Mouse (Mus musculus): ENCODE measurements around the gene Adgrg3. TPM values are rescaled to one million over a fixed set of nuclear protein-coding genes. Genes with fewer than 3 reads are reported as not detected.

Adgrg3 gene
- polyA plus RNA-seq, 1 experiment from 2014 or later, result 2.7 TPM

GRCm38 (mm10) chr8:94989711-94990110, 27.8 kb upstream of the Adgrg3 start:
- DNase-seq (ENCODE audit: low spot score) (no peak), ATAC-seq (ENCODE audit: insufficient number of reproducible peaks, low FRiP score, low TSS enrichment, low read depth) (no peak)
- H3K4me1 ChIP-seq (ENCODE audit: control insufficient read depth, insufficient read depth, low read length), result peaks cover 10% of the 10 kb centered on the region; the same call in 1 of the 2 replicates
- no peak overlapping the region for H3K4me2 ChIP-seq (ENCODE audit: low read depth, severe bottlenecking)
- H3K27me3 ChIP-seq (ENCODE audit: control insufficient read depth, insufficient read depth, low read length), result no peaks in the 10 kb centered on the region
- H3K27ac ChIP-seq (replicated peaks; ENCODE audit: low read depth, low read length), result no peak overlapping the region
- H3K36me3 ChIP-seq (ENCODE audit: control insufficient read depth, insufficient read depth, low read length), result no peaks in the 10 kb centered on the region; the same call in 1 of the 2 replicates
- no peak overlapping the region for H3K4me3 ChIP-seq (ENCODE audit: low read depth, low read length)
- H3K9me3 ChIP-seq (ENCODE audit: control insufficient read depth, low read length), result no peaks in the 10 kb centered on the region
- 89% methylated on average over 4 of the region's 4 CpGs for WGBS
- H3K9ac ChIP-seq (ENCODE audit: low read length), result no peak overlapping the region

- H3K36me3 ChIP-seq (ENCODE audit: control insufficient read depth, insufficient read depth, low read length), result no peaks in the 10 kb centered on the region; the same call in 1 of the 2 replicates
- DNase-seq (ENCODE audit: low spot score) (no peak), ATAC-seq (ENCODE audit: insufficient number of reproducible peaks, low FRiP score, low TSS enrichment, low read depth) (no peak)
- no peaks in the 10 kb centered on the region for H3K9me3 ChIP-seq (ENCODE audit: control insufficient read depth, low read length)
- H3K4me1 ChIP-seq (ENCODE audit: control insufficient read depth, insufficient read depth, low read length), result peaks cover 14% of the 10 kb centered on the region; the same call in 1 of the 2 replicates
- no peak overlapping the region for H3K9ac ChIP-seq (ENCODE audit: low read length)
- 55% methylated on average over 11 of the region's 11 CpGs for WGBS
- no peaks in the 10 kb centered on the region for H3K27me3 ChIP-seq (ENCODE audit: control insufficient read depth, insufficient read depth, low read length)
- no peak overlapping the region for H3K4me2 ChIP-seq (ENCODE audit: low read depth, severe bottlenecking)
- no peak overlapping the region for H3K27ac ChIP-seq (replicated peaks; ENCODE audit: low read depth, low read length)
- H3K4me3 ChIP-seq (ENCODE audit: low read depth, low read length), result no peak overlapping the region
These were observed 26.7 kb upstream of the Adgrg3 start for GRCm38 (mm10) chr8:94990598-94991453.

- H3K9ac ChIP-seq (ENCODE audit: low read length), result no peak overlapping the region
- no peak for ATAC-seq (ENCODE audit: insufficient number of reproducible peaks, low FRiP score, low TSS enrichment, low read depth)
- no peak overlapping the region for H3K4me2 ChIP-seq (ENCODE audit: low read depth, severe bottlenecking)
- no peaks in the 10 kb centered on the region for H3K27me3 ChIP-seq (ENCODE audit: control insufficient read depth, insufficient read depth, low read length)
- WGBS, result 87% methylated on average over 9 of the region's 9 CpGs
- H3K36me3 ChIP-seq (ENCODE audit: control insufficient read depth, insufficient read depth, low read length), result no peaks in the 10 kb centered on the region; the same call in 1 of the 2 replicates
- no peak overlapping the region for H3K4me3 ChIP-seq (ENCODE audit: low read depth, low read length)
- H3K27ac ChIP-seq (replicated peaks; ENCODE audit: low read depth, low read length), result no peak overlapping the region
- no peaks in the 10 kb centered on the region for H3K9me3 ChIP-seq (ENCODE audit: control insufficient read depth, low read length)
- H3K4me1 ChIP-seq (ENCODE audit: control insufficient read depth, insufficient read depth, low read length), result peaks cover 14% of the 10 kb centered on the region; the same call in 1 of the 2 replicates
- DNase-seq (ENCODE audit: low spot score), result no peak
These were observed 26.0 kb upstream of the Adgrg3 start for GRCm38 (mm10) chr8:94991454-94991994.

GRCm38 (mm10) chr8:94992010-94992409, 25.5 kb upstream of the Adgrg3 start:
- no peak for ATAC-seq (ENCODE audit: insufficient number of reproducible peaks, low FRiP score, low TSS enrichment, low read depth)
- Histone ChIP-seq H3K4me2 (ENCODE audit: low read depth, severe bottlenecking) (no peak overlapping the region), H3K4me1 (ENCODE audit: control insufficient read depth, insufficient read depth, low read length) (peaks cover 14% of the 10 kb centered on the region; the same call in 1 of the 2 replicates), H3K36me3 (ENCODE audit: control insufficient read depth, insufficient read depth, low read length) (no peaks in the 10 kb centered on the region; the same call in 1 of the 2 replicates), H3K9me3 (ENCODE audit: control insufficient read depth, low read length) (no peaks in the 10 kb centered on the region), H3K27ac (replicated peaks; ENCODE audit: low read depth, low read length) (no peak overlapping the region), H3K9ac (ENCODE audit: low read length) (no peak overlapping the region), H3K27me3 (ENCODE audit: control insufficient read depth, insufficient read depth, low read length) (no peaks in the 10 kb centered on the region), H3K4me3 (ENCODE audit: low read depth, low read length) (no peak overlapping the region)
- 81% methylated on average over 4 of the region's 4 CpGs for WGBS
- no peak for DNase-seq (ENCODE audit: low spot score)

- no peak overlapping the region for H3K4me3 ChIP-seq (ENCODE audit: low read depth, low read length)
These were observed 25.0 kb upstream of the Adgrg3 start for GRCm38 (mm10) chr8:94992534-94992933.

GRCm38 (mm10) chr8:94992996-94993724, 24.3 kb upstream of the Adgrg3 start:
- no peak for ATAC-seq (ENCODE audit: insufficient number of reproducible peaks, low FRiP score, low TSS enrichment, low read depth)
- 72% methylated on average over 9 of the region's 9 CpGs for WGBS

More at GRCm38 (mm10) chr8:94992534-94992933, 25.0 kb upstream of the Adgrg3 start:
- no peak overlapping the region for H3K27ac ChIP-seq (replicated peaks; ENCODE audit: low read depth, low read length)
- no peaks in the 10 kb centered on the region for H3K36me3 ChIP-seq (ENCODE audit: control insufficient read depth, insufficient read depth, low read length)
- WGBS, result 70% methylated on average over 5 of the region's 5 CpGs
- peaks cover 14% of the 10 kb centered on the region; the same call in 1 of the 2 replicates for H3K4me1 ChIP-seq (ENCODE audit: control insufficient read depth, insufficient read depth, low read length)
- no peaks in the 10 kb centered on the region for H3K9me3 ChIP-seq (ENCODE audit: control insufficient read depth, low read length)
- no peak overlapping the region for H3K4me2 ChIP-seq (ENCODE audit: low read depth, severe bottlenecking)
- ATAC-seq (ENCODE audit: insufficient number of reproducible peaks, low FRiP score, low TSS enrichment, low read depth), result no peak
- H3K27me3 ChIP-seq (ENCODE audit: control insufficient read depth, insufficient read depth, low read length), result no peaks in the 10 kb centered on the region
- DNase-seq (ENCODE audit: low spot score), result no peak
- no peak overlapping the region for H3K9ac ChIP-seq (ENCODE audit: low read length)

GRCm38 (mm10) chr8:94994006-94994405, 23.5 kb upstream of the Adgrg3 start:
- Histone ChIP-seq H3K9me3 (ENCODE audit: control insufficient read depth, low read length) (no peaks in the 10 kb centered on the region), H3K36me3 (ENCODE audit: control insufficient read depth, insufficient read depth, low read length) (no peaks in the 10 kb centered on the region), H3K4me2 (ENCODE audit: low read depth, severe bottlenecking) (peak overlapping the region; percentile 34), H3K9ac (ENCODE audit: low read length) (peak overlapping the region; percentile 50), H3K4me1 (ENCODE audit: control insufficient read depth, insufficient read depth, low read length) (peaks cover 14% of the 10 kb centered on the region; the same call in 1 of the 2 replicates), H3K4me3 (ENCODE audit: low read depth, low read length) (no peak overlapping the region), H3K27me3 (ENCODE audit: control insufficient read depth, insufficient read depth, low read length) (no peaks in the 10 kb centered on the region), H3K27ac (replicated peaks; ENCODE audit: low read depth, low read length) (no peak overlapping the region)
- DNase-seq (ENCODE audit: low spot score) (peak; percentile 88), ATAC-seq (ENCODE audit: insufficient number of reproducible peaks, low FRiP score, low TSS enrichment, low read depth) (peak; percentile 69; the same call in 1 of the 2 replicates)
- 2% methylated on average over 14 of the region's 14 CpGs for WGBS

More at GRCm38 (mm10) chr8:94992996-94993724, 24.3 kb upstream of the Adgrg3 start:
- no peak for DNase-seq (ENCODE audit: low spot score)
- peaks cover 14% of the 10 kb centered on the region; the same call in 1 of the 2 replicates for H3K4me1 ChIP-seq (ENCODE audit: control insufficient read depth, insufficient read depth, low read length)
- no peak overlapping the region for H3K4me3 ChIP-seq (ENCODE audit: low read depth, low read length)
- H3K9me3 ChIP-seq (ENCODE audit: control insufficient read depth, low read length), result no peaks in the 10 kb centered on the region
- no peak overlapping the region for H3K9ac ChIP-seq (ENCODE audit: low read length)
- H3K4me2 ChIP-seq (ENCODE audit: low read depth, severe bottlenecking), result no peak overlapping the region
- no peak overlapping the region for H3K27ac ChIP-seq (replicated peaks; ENCODE audit: low read depth, low read length)
- no peaks in the 10 kb centered on the region for H3K27me3 ChIP-seq (ENCODE audit: control insufficient read depth, insufficient read depth, low read length)
- H3K36me3 ChIP-seq (ENCODE audit: control insufficient read depth, insufficient read depth, low read length), result no peaks in the 10 kb centered on the region

- Histone ChIP-seq H3K27ac (replicated peaks; ENCODE audit: low read depth, low read length) (no peak overlapping the region), H3K4me2 (ENCODE audit: low read depth, severe bottlenecking) (peak overlapping the region; percentile 34), H3K27me3 (ENCODE audit: control insufficient read depth, insufficient read depth, low read length) (no peaks in the 10 kb centered on the region), H3K4me3 (ENCODE audit: low read depth, low read length) (no peak overlapping the region), H3K36me3 (ENCODE audit: control insufficient read depth, insufficient read depth, low read length) (no peaks in the 10 kb centered on the region), H3K4me1 (ENCODE audit: control insufficient read depth, insufficient read depth, low read length) (peaks cover 16% of the 10 kb centered on the region; the same call in 1 of the 2 replicates), H3K9me3 (ENCODE audit: control insufficient read depth, low read length) (no peaks in the 10 kb centered on the region), H3K9ac (ENCODE audit: low read length) (peak overlapping the region; percentile 50)
- 34% methylated on average over 1 of the region's 1 CpGs for WGBS
- ATAC-seq (ENCODE audit: insufficient number of reproducible peaks, low FRiP score, low TSS enrichment, low read depth), result no peak
- DNase-seq (ENCODE audit: low spot score), result no peak
These were observed 23.0 kb upstream of the Adgrg3 start for GRCm38 (mm10) chr8:94994510-94994909.

Data from limb, embryonic 11.5 days (tissue).